Mouse (Mus musculus) liver, embryonic 11.5 days (tissue): ENCODE measurements around the gene Rbpj. TPM values are rescaled to one million over a fixed set of nuclear protein-coding genes. Genes with fewer than 3 reads are reported as not detected.

Experiments
- ATAC-seq: fragments of 200-750 bp; cut with Nextera tagmentation; replicated peaks from 2 replicates; pipeline ENCODE4 v1.8.0; 2017; ENCODE audit warnings: moderate number of reproducible peaks, mild to moderate bottlenecking, moderate TSS enrichment, moderate library complexity; ENCODE audit not compliant: low FRiP score
- DNase-seq: peaks from one replicate; pipeline ENCODE4 v3.0.0-alpha.2; 2017; ENCODE audit warnings: low spot score
- H3K27ac ChIP-seq: fragments of 300-500 bp; sonication (generic); 2 replicates; pipeline ENCODE4 v1.5.1; 2014; ENCODE audit warnings: mild to moderate bottlenecking, low read depth, low read length, control low read depth
- H3K27me3 ChIP-seq: fragments of 300-500 bp; sonication (generic); replicated peaks from 2 replicates; pipeline ENCODE4 v1.6.1; 2014; ENCODE audit warnings: low read length, mixed read lengths; ENCODE audit not compliant: control insufficient read depth, insufficient read depth
- H3K36me3 ChIP-seq: fragments of 300-500 bp; sonication (generic); 2 replicates; pipeline ENCODE4 v1.6.1; 2014; ENCODE audit warnings: mild to moderate bottlenecking, low read length, moderate library complexity, mixed read lengths; ENCODE audit not compliant: control insufficient read depth, insufficient read depth
- H3K4me1 ChIP-seq: fragments of 300-500 bp; sonication (generic); replicated peaks from 2 replicates; pipeline ENCODE4 v1.6.1; 2014; ENCODE audit warnings: low read length, mixed read lengths; ENCODE audit not compliant: control insufficient read depth, insufficient read depth
- H3K4me2 ChIP-seq: fragments of 300-500 bp; sonication (generic); 2 replicates; pipeline ENCODE4 v1.6.1; 2014; ENCODE audit warnings: mild to moderate bottlenecking, control low read depth, moderate library complexity
- H3K4me3 ChIP-seq: fragments of 300-500 bp; sonication (generic); 2 replicates; pipeline ENCODE4 v1.5.1; 2014; ENCODE audit warnings: low read depth, low read length, control low read depth
- H3K9ac ChIP-seq: fragments of 300-500 bp; sonication (generic); 2 replicates; pipeline ENCODE4 v1.6.1; 2014; ENCODE audit warnings: low read depth, low read length, control low read depth
- H3K9me3 ChIP-seq: fragments of 300-500 bp; sonication (generic); 2 replicates; pipeline ENCODE4 v1.6.1; 2016; ENCODE audit warnings: low read length, inconsistent platforms, mixed read lengths; ENCODE audit not compliant: control insufficient read depth
- WGBS: fragments of 180-500 bp; shearing (Covaris S2); extraction: QIAGEN DNeasy Blood & Tissue Kit; methylation state at CpG from one replicate; pipeline ENCODE4 v1.1.7; 2014; 5-methylcytosine and 5-hydroxymethylcytosine counted together
- polyA plus RNA-seq: library from polyadenylated mRNA; unstranded; fragments of >200 nt; fragmentation: Nextera tagmentation; extraction: Ambion mirVana; gene quantifications from 2 replicates; pipeline ENCODE4 v1.2.1, GENCODE M21; 2014

Gene Rbpj
- polyA plus RNA-seq, 1 experiment from 2014 or later = 21.6 TPM

- H3K27ac ChIP-seq = no peak overlapping the region
- no peaks in the 10 kb centered on the region for H3K27me3 ChIP-seq
- WGBS = 78% methylated on average over 3 of the region's 3 CpGs
- H3K9me3 ChIP-seq = no peaks in the 10 kb centered on the region
- no peak overlapping the region for H3K4me3 ChIP-seq
- H3K9ac ChIP-seq = no peak overlapping the region
- H3K4me2 ChIP-seq = no peak overlapping the region
- no peak for ATAC-seq
- H3K36me3 ChIP-seq = no peaks in the 10 kb centered on the region
- no peak for DNase-seq
- no peaks in the 10 kb centered on the region for H3K4me1 ChIP-seq
Observed at GRCm38 (mm10) chr5:53696701-53697100, 230.7 kb downstream of the Rbpj start.

GRCm38 (mm10) chr5:53697794-53698193 lies 231.8 kb downstream of the Rbpj start:
- no peak overlapping the region for H3K27ac ChIP-seq
- WGBS = 72% methylated on average over 9 of the region's 9 CpGs
- no peak overlapping the region for H3K9ac ChIP-seq
- no peaks in the 10 kb centered on the region for H3K9me3 ChIP-seq
- ATAC-seq (no peak), DNase-seq (no peak)
- no peak overlapping the region for H3K4me2 ChIP-seq
- no peaks in the 10 kb centered on the region for H3K4me1 ChIP-seq
- H3K4me3 ChIP-seq = no peak overlapping the region
- no peaks in the 10 kb centered on the region for H3K36me3 ChIP-seq
- no peaks in the 10 kb centered on the region for H3K27me3 ChIP-seq

- DNase-seq (no peak), ATAC-seq (no peak)
- no peak overlapping the region for H3K27ac ChIP-seq
- no peaks in the 10 kb centered on the region for H3K36me3 ChIP-seq
- no peaks in the 10 kb centered on the region for H3K9me3 ChIP-seq
- H3K4me1 ChIP-seq = no peaks in the 10 kb centered on the region
- H3K4me3 ChIP-seq = no peak overlapping the region
- H3K4me2 ChIP-seq = no peak overlapping the region
- H3K27me3 ChIP-seq = no peaks in the 10 kb centered on the region
- no peak overlapping the region for H3K9ac ChIP-seq
- WGBS = 89% methylated on average over 14 of the region's 14 CpGs
Observed at GRCm38 (mm10) chr5:53702686-53703085, 236.7 kb downstream of the Rbpj start.

Other genes starting within 250 kb of the Rbpj start
- 64.4 and 70.2 TPM in 2 replicates for gene Smim20, start 199.1 kb upstream of the Rbpj start, polyA plus RNA-seq
- 0.18 and 0.19 TPM in 2 replicates for gene Cckar, start 241.6 kb downstream of the Rbpj start, polyA plus RNA-seq